Mouse (Mus musculus) heart, adult 2 months (tissue): ENCODE measurements around the gene Asic1. TPM values are rescaled to one million over a fixed set of nuclear protein-coding genes. Genes with fewer than 3 reads are reported as not detected.
A peak's percentile ranks its signal among the peaks of the same experiment; 100 is the strongest.

Source experiments
- DNase-seq, 2 experiments: peaks; one replicate each; pipeline ENCODE4 v3.0.0; 2021
- H3K27ac ChIP-seq: fragments of 200-600 bp; 2 replicates; pipeline ENCODE4 v1.8.1; 2022
- H3K27me3 ChIP-seq: fragments of 200-500 bp; 2 replicates; pipeline ENCODE4 v1.6.1; 2012; ENCODE audit warnings: mild to moderate bottlenecking, low read length, inconsistent platforms, mixed read lengths; ENCODE audit not compliant: control insufficient read depth, insufficient read depth
- H3K36me3 ChIP-seq: fragments of 200-500 bp; 2 replicates; pipeline ENCODE4 v1.6.1; 2012; ENCODE audit warnings: low read length, inconsistent platforms; ENCODE audit not compliant: control insufficient read depth, insufficient read depth
- H3K4me1 ChIP-seq: fragments of 200-500 bp; 2 replicates; pipeline ENCODE4 v1.6.1; 2011; ENCODE audit warnings: low read length; ENCODE audit not compliant: control insufficient read depth, insufficient read depth
- H3K4me3 ChIP-seq: fragments of 200-600 bp; 2 replicates; pipeline ENCODE4 v1.8.1; 2022
- H3K79me2 ChIP-seq: fragments of 200-500 bp; replicated peaks from 2 replicates; pipeline ENCODE4 v1.6.1; 2012; ENCODE audit warnings: mild to moderate bottlenecking, inconsistent platforms, low read length, moderate library complexity, mixed read lengths; ENCODE audit not compliant: control insufficient read depth, insufficient read depth
- H3K9ac ChIP-seq: fragments of 200-500 bp; 2 replicates; pipeline ENCODE4 v1.6.1; 2012; ENCODE audit warnings: low read depth, mild to moderate bottlenecking, control low read depth, inconsistent platforms, low read length, mixed read lengths
- CTCF ChIP-seq: fragments of 200-600 bp; IDR thresholded peaks from 2 replicates; pipeline ENCODE4 v1.8.1; 2022; ENCODE audit warnings: antibody characterized with exemption, mild to moderate bottlenecking, moderate library complexity
- EP300 ChIP-seq: fragments of 200-500 bp; IDR thresholded peaks from 2 replicates; pipeline ENCODE4 v1.6.1; 2011; ENCODE audit warnings: low read depth, low read length, control low read depth; ENCODE audit not compliant: insufficient read depth
- POLR2A ChIP-seq: fragments of 200-500 bp; IDR thresholded peaks from 2 replicates; pipeline ENCODE4 v1.6.1; 2011; ENCODE audit warnings: mild to moderate bottlenecking, low read depth, low read length, control low read depth; ENCODE audit not compliant: insufficient read depth
- WGBS: fragments of 180-500 bp; shearing (Covaris S2); methylation state at CpG from one replicate; pipeline ENCODE4 v1.1.7; 2018; 5-methylcytosine and 5-hydroxymethylcytosine counted together
- intact Hi-C: fragments of 180-260 bp; cut with DNase I; formaldehyde crosslinking; loops from one replicate; pipeline ENCODE4 v1.15.1; 2025
- polyA plus RNA-seq: library from polyadenylated mRNA; depleted of rRNA; stranded (reverse); fragments of >200 nt; gene quantifications from 2 replicates; pipeline ENCODE4 v1.2.3, GENCODE M21; 2012
- total RNA-seq, 2 experiments: library from RNA; stranded (reverse); gene quantifications; 2 replicates each; pipeline ENCODE4 v1.2.3; 2021

Asic1 gene
- total and polyA plus RNA-seq, 3 experiments, result 0.42 to 1.3 (median 0.50) TPM

DNA sequence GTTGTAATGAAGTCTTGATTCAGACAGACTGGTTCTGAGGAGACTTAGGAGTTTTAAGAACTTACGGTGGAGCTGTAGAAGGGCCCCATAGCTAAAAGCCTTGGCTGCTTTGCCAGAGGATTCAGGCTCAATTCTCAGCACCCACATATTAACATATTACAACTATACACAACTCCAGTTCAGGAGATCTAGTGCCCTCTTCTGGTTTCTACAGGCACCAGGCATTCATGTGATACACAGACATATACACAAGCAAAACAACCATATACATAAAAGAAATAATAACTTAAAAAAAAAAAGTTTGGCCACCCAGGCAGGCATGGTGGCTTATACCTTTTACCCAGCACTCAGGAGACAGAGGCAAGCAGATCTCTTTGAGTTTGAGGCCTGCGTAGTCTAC is 2.6 kb upstream of the Asic1 start:
- peaks cover 5% of the 10 kb centered on the region; the same call in 1 of the 2 replicates for H3K4me1 ChIP-seq
- no peaks in the 10 kb centered on the region for H3K79me2 ChIP-seq
- no peak overlapping the region for H3K27ac ChIP-seq
- WGBS, result 96% methylated on average over 2 of the region's 2 CpGs
- intact Hi-C loops, result loop anchor here (5.0 kb wide), 1 partner anchor 35 kb away; no protein-coding TSS in a partner anchor
- no peaks in the 10 kb centered on the region for H3K36me3 ChIP-seq
- H3K4me3 ChIP-seq, result no peak overlapping the region
- DNase-seq, result no peak
- peaks cover 20% of the 10 kb centered on the region for H3K27me3 ChIP-seq
- no peak overlapping the region for H3K9ac ChIP-seq
- no peak for TF ChIP-seq POLR2A
- TF ChIP-seq CTCF, result no peak
- TF ChIP-seq EP300, result no peak

- Histone ChIP-seq H3K79me2 (no peaks in the 10 kb centered on the region), H3K4me3 (no peak overlapping the region), H3K36me3 (no peaks in the 10 kb centered on the region), H3K27ac (no peak overlapping the region), H3K9ac (no peak overlapping the region), H3K4me1 (peaks cover 5% of the 10 kb centered on the region; the same call in 1 of the 2 replicates), H3K27me3 (peaks cover 20% of the 10 kb centered on the region)
- DNase-seq, result peak; percentile 71 to 77
- intact Hi-C loops, result loop anchor here (1.0 to 5.0 kb wide), 3 partner anchors 37 to 172 kb away; no protein-coding TSS in a partner anchor
- TF ChIP-seq EP300 (peak; percentile 78), POLR2A (no peak), CTCF (peak; percentile 100; the same call in 1 of the 2 replicates)
- WGBS, result 4% methylated on average over 12 of the region's 12 CpGs
Observed at GRCm38 (mm10) chr15:99668881-99669280, 1.3 kb upstream of the Asic1 start.

GRCm38 (mm10) chr15:99669392-99669791 is 776 bp upstream of the Asic1 start:
- WGBS, result 0% methylated on average over 1 of the region's 1 CpGs
- DNase-seq, result no peak
- Histone ChIP-seq H3K36me3 (no peaks in the 10 kb centered on the region), H3K9ac (no peak overlapping the region), H3K4me3 (no peak overlapping the region), H3K4me1 (peaks cover 3% of the 10 kb centered on the region; the same call in 1 of the 2 replicates), H3K27ac (no peak overlapping the region), H3K27me3 (peaks cover 18% of the 10 kb centered on the region), H3K79me2 (no peaks in the 10 kb centered on the region)
- intact Hi-C loops, result loop anchor here (1.0 to 5.0 kb wide), 3 partner anchors 37 to 172 kb away; no protein-coding TSS in a partner anchor
- TF ChIP-seq EP300, result no peak
- TF ChIP-seq POLR2A, result no peak
- TF ChIP-seq CTCF, result no peak

DNA sequence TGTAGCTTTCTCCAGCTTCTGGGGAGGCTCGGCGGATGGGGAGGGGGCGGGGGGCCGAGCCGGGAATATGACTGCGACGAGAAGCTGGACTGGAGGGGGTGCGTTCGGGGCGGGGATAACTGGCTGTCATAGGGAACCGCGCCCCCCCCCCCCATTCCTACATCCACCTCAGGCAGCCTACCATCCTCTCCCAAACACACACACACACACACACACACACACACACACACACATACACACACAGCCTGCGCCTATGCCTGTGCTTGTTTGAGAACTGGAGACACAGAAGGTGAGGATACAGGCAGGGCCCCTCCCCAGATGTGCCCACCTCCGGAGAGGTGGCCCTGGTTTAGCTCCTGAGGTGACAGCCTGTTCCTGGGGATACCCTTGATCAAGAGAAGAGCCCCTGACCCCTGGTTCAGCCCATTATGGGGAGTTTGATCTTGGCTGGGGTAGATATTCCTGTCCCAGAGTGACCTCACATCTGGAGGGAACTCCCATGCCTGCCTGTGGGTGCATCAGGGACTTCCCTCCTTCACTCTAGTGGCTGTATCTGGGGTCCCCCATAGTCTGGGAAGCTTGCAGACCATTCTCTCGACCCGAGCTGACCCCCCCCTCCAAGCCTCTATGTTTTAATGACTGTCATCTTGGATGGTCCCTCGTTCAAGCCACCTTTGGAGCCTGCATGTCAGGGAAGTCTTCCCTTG is 949 bp downstream of the Asic1 start:
- peaks cover 3% of the 10 kb centered on the region; the same call in 1 of the 2 replicates for H3K4me1 ChIP-seq
- no peaks in the 10 kb centered on the region for H3K36me3 ChIP-seq
- intact Hi-C loops, result no loop called here
- H3K27me3 ChIP-seq, result peaks cover 14% of the 10 kb centered on the region
- H3K27ac ChIP-seq, result no peak overlapping the region
- H3K4me3 ChIP-seq, result peak overlapping the region; percentile 54
- no peak for DNase-seq
- TF ChIP-seq CTCF (no peak), EP300 (no peak), POLR2A (no peak)
- no peaks in the 10 kb centered on the region for H3K79me2 ChIP-seq
- H3K9ac ChIP-seq, result peak overlapping the region; percentile 44; the same call in 1 of the 2 replicates
- WGBS, result 17% methylated on average over 10 of the region's 17 CpGs

DNA sequence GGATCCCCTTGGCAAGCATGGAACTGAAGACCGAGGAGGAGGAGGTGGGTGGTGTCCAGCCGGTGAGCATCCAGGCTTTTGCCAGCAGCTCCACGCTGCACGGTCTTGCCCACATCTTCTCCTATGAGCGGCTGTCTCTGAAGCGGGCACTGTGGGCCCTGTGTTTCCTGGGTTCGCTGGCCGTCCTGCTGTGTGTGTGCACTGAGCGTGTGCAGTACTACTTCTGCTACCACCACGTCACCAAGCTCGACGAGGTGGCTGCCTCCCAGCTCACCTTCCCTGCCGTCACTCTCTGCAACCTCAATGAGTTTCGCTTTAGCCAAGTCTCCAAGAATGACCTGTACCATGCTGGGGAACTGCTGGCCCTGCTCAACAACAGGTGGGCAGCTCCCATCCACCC is 1.6 kb downstream of the Asic1 start:
- H3K27me3 ChIP-seq, result peaks cover 12% of the 10 kb centered on the region
- H3K27ac ChIP-seq, result no peak overlapping the region
- TF ChIP-seq EP300, result no peak
- no peak for TF ChIP-seq POLR2A
- intact Hi-C loops, result no loop called here
- DNase-seq, result no peak
- H3K4me1 ChIP-seq, result peaks cover 3% of the 10 kb centered on the region; the same call in 1 of the 2 replicates
- H3K9ac ChIP-seq, result no peak overlapping the region
- 66% methylated on average over 14 of the region's 14 CpGs for WGBS
- no peaks in the 10 kb centered on the region for H3K36me3 ChIP-seq
- H3K4me3 ChIP-seq, result no peak overlapping the region
- H3K79me2 ChIP-seq, result no peaks in the 10 kb centered on the region

DNA sequence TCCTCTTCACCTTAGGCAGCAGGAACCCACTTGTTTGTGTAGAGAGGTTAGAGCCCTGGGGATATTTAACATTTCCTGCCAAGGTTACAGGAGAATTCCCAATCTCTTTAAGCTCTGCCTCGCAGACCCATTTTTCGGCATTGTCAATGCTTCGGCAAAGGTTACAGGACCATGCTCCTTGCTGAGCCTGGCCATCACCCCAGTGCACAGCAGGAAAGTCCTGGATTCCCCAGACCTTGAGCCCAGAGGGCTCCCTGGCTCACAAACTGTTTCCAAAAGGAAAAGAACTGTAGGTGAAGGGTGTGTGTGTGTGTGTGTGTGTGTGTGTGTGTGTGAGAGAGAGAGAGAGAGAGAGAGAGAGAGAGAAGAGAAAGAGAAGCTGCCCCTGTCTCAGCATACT is 4.7 kb downstream of the Asic1 start:
- H3K9ac ChIP-seq, result no peak overlapping the region
- peaks cover 11% of the 10 kb centered on the region for H3K27me3 ChIP-seq
- 68% methylated on average over 3 of the region's 3 CpGs for WGBS
- H3K27ac ChIP-seq, result no peak overlapping the region
- no peak for TF ChIP-seq EP300
- no peak for TF ChIP-seq POLR2A
- no peak for TF ChIP-seq CTCF
- peaks cover 3% of the 10 kb centered on the region; the same call in 1 of the 2 replicates for H3K4me1 ChIP-seq
- no peaks in the 10 kb centered on the region for H3K36me3 ChIP-seq
- H3K4me3 ChIP-seq, result no peak overlapping the region
- intact Hi-C loops, result no loop called here
- H3K79me2 ChIP-seq, result no peaks in the 10 kb centered on the region
- DNase-seq, result no peak
